Mouse (Mus musculus): ENCODE measurements at regions not wholly inside any gene's neighbourhood (a gene's known extent, or its start where the extent isn't known, plus 50 kb on each side); places are given as distances from the start of the nearest gene placed in this dataset.

DNA sequence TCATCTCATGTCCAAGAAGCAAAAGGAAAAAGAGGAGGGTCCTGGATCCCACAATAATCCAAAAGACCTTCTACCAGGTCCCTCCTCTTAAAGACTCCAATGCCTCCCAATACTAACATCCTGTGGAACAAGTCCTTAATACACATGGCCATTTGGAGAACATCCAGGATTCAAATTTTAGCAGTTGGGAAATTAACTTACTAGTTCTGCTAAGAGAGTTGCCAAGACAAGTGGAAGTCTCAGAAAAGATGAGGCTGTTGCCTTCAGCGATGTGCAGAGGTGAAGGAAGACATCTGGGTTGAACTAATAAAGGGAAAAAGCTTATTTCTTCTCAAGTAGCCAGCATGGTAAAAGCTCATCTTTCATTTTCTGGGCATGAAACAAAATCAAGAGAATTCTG, 64.8 kb upstream of the Serpine2 start:
- no peak for TF ChIP-seq POLR2A (IDR thresholded peaks at IDR 0.05; ENCODE audit: low read depth, low read length)
- no peak for TF ChIP-seq CTCF (conservative IDR thresholded peaks at IDR 0.05; ENCODE audit: insufficient read depth, insufficient read length, low read depth, low read length)

Measured in kidney, adult 2 months (tissue).